Mouse (Mus musculus): ENCODE data around the gene Tle2. TPM values are rescaled to one million over a fixed set of nuclear protein-coding genes. Genes with fewer than 3 reads are reported as not detected.

The Tle2 gene
- total and polyA plus RNA-seq, 3 experiments, result 0.19 to 2.4 TPM; not detected in 1

- no peak for TF ChIP-seq TBP (IDR thresholded peaks at IDR 0.05; ENCODE audit: low read depth, low read length)
- TF ChIP-seq MAX (IDR thresholded peaks at IDR 0.05; ENCODE audit: low read length), result no peak
- TF ChIP-seq USF1 (IDR thresholded peaks at IDR 0.05; ENCODE audit: low read depth, low read length), result 0 out of 2 replicates have a peak, but pooled peaks have one; percentile 8
Observed at GRCm38 (mm10) chr10:81545161-81545747, 29.1 kb upstream of the Tle2 start, which contains the start of gene Gna11 (continued).

GRCm38 (mm10) chr10:81546332-81546731 is 28.0 kb upstream of the Tle2 start:
- Histone ChIP-seq H3K27ac (ENCODE audit: control insufficient read depth, low read depth, low read length) (peak overlapping the region; percentile 57), H3K27me3 (ENCODE audit: control insufficient read depth in 1 of 2, insufficient read depth in 2 of 2, low read length in 2 of 2) (no peaks in the 10 kb centered on the region), H3K4me3 (ENCODE audit: control insufficient read depth in 1 of 2, insufficient read depth in 1 of 2, low read depth in 2 of 2, low read length in 2 of 2) (peak overlapping the region; percentile 1 to 66; a peak in 2 of 4 replicates), H3K36me3 (ENCODE audit: control insufficient read depth in 1 of 2, insufficient read depth in 2 of 2, low read length in 2 of 2) (peaks cover 0 to 10% of the 10 kb centered on the region in 2 experiments; a peak in 2 of 4 replicates), H3K79me2 (ENCODE audit: control insufficient read depth, insufficient read depth, low read length, poor library complexity) (peaks cover 36% of the 10 kb centered on the region), H3K9me3 (replicated peaks; ENCODE audit: insufficient read depth, low read length) (no peaks in the 10 kb centered on the region), H3K4me1 (ENCODE audit: control insufficient read depth in 1 of 2, insufficient read depth in 2 of 2, low read length in 2 of 2) (peaks cover 11 to 24% of the 10 kb centered on the region in 2 experiments), H3K9ac (ENCODE audit: control insufficient read depth, low read depth, low read length, poor library complexity, severe bottlenecking) (peak overlapping the region; percentile 37)
- DNase-seq (ENCODE audit: low read depth, low spot score), result peak; percentile 92
- peak; percentile 54; the same call in 1 of the 2 replicates for TF ChIP-seq ETS1 (IDR thresholded peaks at IDR 0.05; ENCODE audit: low read depth, low read length)
- TF ChIP-seq HCFC1 (IDR thresholded peaks at IDR 0.05; ENCODE audit: low read depth, low read length), result peak; percentile 71
- no peak for TF ChIP-seq CHD1 (IDR thresholded peaks at IDR 0.05; ENCODE audit: low read depth, low read length)
- TF ChIP-seq USF1 (IDR thresholded peaks at IDR 0.05; ENCODE audit: low read depth, low read length), result no peak
- TF ChIP-seq MAZ (IDR thresholded peaks at IDR 0.05; ENCODE audit: low read depth, low read length), result peak; percentile 72; the same call in 1 of the 2 replicates
- no peak for TF ChIP-seq CHD2 (IDR thresholded peaks at IDR 0.05; ENCODE audit: low read length)
- TF ChIP-seq ZNF384 (IDR thresholded peaks at IDR 0.05; ENCODE audit: low read depth, low read length), result no peak
- peak; percentile 72; the same call in 1 of the 2 replicates for TF ChIP-seq ZMIZ1 (IDR thresholded peaks at IDR 0.05; ENCODE audit: low read depth, low read length)
- TF ChIP-seq BHLHE40 (IDR thresholded peaks at IDR 0.05; ENCODE audit: borderline replicate concordance, low read depth, low read length), result no peak
- TF ChIP-seq TCF12 (IDR thresholded peaks at IDR 0.05; ENCODE audit: low read depth, low read length), result peak; percentile 60
- TF ChIP-seq NELFE (IDR thresholded peaks at IDR 0.05; ENCODE audit: low read depth, low read length), result peak; percentile 55
- peak; percentile 90 for TF ChIP-seq MXI1 (IDR thresholded peaks at IDR 0.05; ENCODE audit: low read depth, low read length)
- peak; percentile 55; the same call in 1 of the 2 replicates for TF ChIP-seq RCOR1 (IDR thresholded peaks at IDR 0.05; ENCODE audit: low read depth, low read length)
- no peak for TF ChIP-seq ELF1 (IDR thresholded peaks at IDR 0.05; ENCODE audit: low read depth, low read length)
- TF ChIP-seq GABPA (IDR thresholded peaks at IDR 0.05; ENCODE audit: low read depth, low read length), result no peak
- peak; percentile 84 for TF ChIP-seq TBP (IDR thresholded peaks at IDR 0.05; ENCODE audit: low read depth, low read length)
- no peak for TF ChIP-seq SMC3 (IDR thresholded peaks at IDR 0.05; ENCODE audit: low read depth, low read length)
- peak; percentile 46; the same call in 1 of the 2 replicates for TF ChIP-seq SIN3A (IDR thresholded peaks at IDR 0.05; ENCODE audit: low read length)
- TF ChIP-seq MAX (IDR thresholded peaks at IDR 0.05; ENCODE audit: low read length), result peak; percentile 88
- TF ChIP-seq EP300 (IDR thresholded peaks at IDR 0.05; ENCODE audit: low read depth in 1 of 2, low read length in 2 of 2), result peak; percentile 17 to 25; a peak in 3 of 4 replicates
- TF ChIP-seq MYC (IDR thresholded peaks at IDR 0.05; ENCODE audit: low read depth, low read length), result peak; percentile 82
- no peak for TF ChIP-seq MYB (IDR thresholded peaks at IDR 0.05; ENCODE audit: low read depth, low read length)
- TF ChIP-seq TAL1 (IDR thresholded peaks at IDR 0.05; ENCODE audit: low read length), result no peak
- peak; percentile 90 for TF ChIP-seq GATA1 (IDR thresholded peaks at IDR 0.05; ENCODE audit: low read depth, low read length)
- peak; percentile 63; the same call in 1 of the 2 replicates for TF ChIP-seq POLR2AphosphoS2 (IDR thresholded peaks at IDR 0.05; ENCODE audit: low read length)
- no peak for TF ChIP-seq MEF2A (IDR thresholded peaks at IDR 0.05; ENCODE audit: extremely low read depth, insufficient replicate concordance, low read depth, low read length, poor library complexity, severe bottlenecking)
- TF ChIP-seq POLR2A (IDR thresholded peaks at IDR 0.05; ENCODE audit: control insufficient read depth in 1 of 2, insufficient read depth in 1 of 2, low read depth in 1 of 2, low read length in 2 of 2, poor library complexity in 1 of 2), result peak in 1 of 2 experiments; percentile 79; a peak in 2 of 4 replicates

Data from MEL (cell line).